Mouse (Mus musculus) stomach, embryonic 14.5 days (tissue): ENCODE results near the gene Rnf111. TPM values are rescaled to one million over a fixed set of nuclear protein-coding genes. Genes with fewer than 3 reads are reported as not detected.

ENCODE experiments used
- microRNA-seq: library from miRNA; unstranded; fragments of <30 nt; microRNA quantifications from one replicate; pipeline ENCODE4, GENCODE M21; 2016
- polyA plus RNA-seq: library from polyadenylated mRNA; unstranded; fragments of >200 nt; fragmentation: Nextera tagmentation; extraction: Ambion mirVana; gene quantifications from 2 replicates; pipeline ENCODE4 v1.2.1, GENCODE M21; 2014

The Rnf111 gene
- polyA plus RNA-seq, 1 experiment from 2014 or later: 29.8 TPM

Small RNAs within 50 kb of the gene (microRNA-seq; reads per million reads assigned to microRNA genes)
- gene Mir5626: 7.8 reads per million, percentile 17 among the genes with 10 or more reads in this experiment

Other genes with a start within 250 kb of the Rnf111 start
- 173 and 177 TPM in 2 replicates for gene Ccnb2, start 82.2 kb downstream of the Rnf111 start, polyA plus RNA-seq
- 69.8 and 74.7 TPM in 2 replicates for gene Sltm, start 39.0 kb upstream of the Rnf111 start, polyA plus RNA-seq
- gene Gm10642, start 152.5 kb upstream of the Rnf111 start, polyA plus RNA-seq: 0.26 and 0.38 TPM in 2 replicates
- 11.3 and 13.2 TPM in 2 replicates for gene Mindy2, start 153.4 kb upstream of the Rnf111 start, polyA plus RNA-seq
- gene Adam10, start 175.3 kb upstream of the Rnf111 start, polyA plus RNA-seq: 67.5 and 73.3 TPM in 2 replicates